Mouse (Mus musculus): ENCODE results near the gene 4930550C14Rik. TPM values are rescaled to one million over a fixed set of nuclear protein-coding genes. Genes with fewer than 3 reads are reported as not detected.

Gene 4930550C14Rik
- total RNA-seq, 1 experiment: 1.2 TPM

DNA sequence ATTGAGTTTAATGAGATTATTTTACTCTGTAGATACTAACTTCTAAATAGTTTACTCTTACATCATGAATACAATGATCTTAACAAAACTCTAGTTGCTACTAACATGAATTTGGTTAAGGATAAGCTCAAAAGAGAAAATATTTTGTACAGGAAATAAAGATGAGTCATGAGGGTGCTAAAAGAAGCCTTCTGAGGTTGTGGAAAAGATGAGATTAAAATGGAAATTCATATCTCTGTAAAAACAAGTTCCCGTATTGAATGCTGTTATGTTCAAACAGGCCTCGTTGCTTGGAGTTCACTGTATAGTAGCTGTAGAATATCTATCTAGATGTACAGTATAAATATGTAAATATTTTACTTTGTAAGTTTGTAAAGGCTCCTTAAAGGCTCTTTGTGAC is 21.5 kb upstream of the 4930550C14Rik start:
- TF ChIP-seq MAFK (IDR thresholded peaks at IDR 0.05; ENCODE audit: insufficient read depth, low read depth, low read length): no peak
- no peak for TF ChIP-seq ZC3H11A (IDR thresholded peaks at IDR 0.05; ENCODE audit: borderline replicate concordance, low read depth, low read length)
- TF ChIP-seq HCFC1 (IDR thresholded peaks at IDR 0.05; ENCODE audit: borderline replicate concordance, insufficient read depth, low read length): no peak
- no peak for TF ChIP-seq ZNF384 (IDR thresholded peaks at IDR 0.05; ENCODE audit: low read depth, low read length)
- TF ChIP-seq CHD2 (IDR thresholded peaks at IDR 0.05; ENCODE audit: low read depth, low read length): no peak
- Histone ChIP-seq H3K27ac (ENCODE audit: insufficient read depth, low read depth, low read length, poor library complexity, severe bottlenecking) (no peak overlapping the region), H3K4me3 (ENCODE audit: insufficient read depth in 1 of 2, low read depth in 1 of 2, low read length in 2 of 2, poor library complexity in 1 of 2, severe bottlenecking in 1 of 2) (no peak overlapping the region), H3K4me1 (ENCODE audit: control insufficient read depth in 2 of 2, insufficient read depth in 2 of 2, low read length in 2 of 2, poor library complexity in 1 of 2) (no peaks in the 10 kb centered on the region; a peak in 1 of 4 replicates), H3K9me3 (ENCODE audit: control insufficient read depth, insufficient read depth, low read depth, low read length) (no peaks in the 10 kb centered on the region), H3K36me3 (ENCODE audit: control insufficient read depth, insufficient read depth, low read length, poor library complexity, severe bottlenecking) (no peaks in the 10 kb centered on the region), H3K9ac (ENCODE audit: insufficient read depth, low read depth, low read length, poor library complexity, severe bottlenecking) (no peak overlapping the region)
- no peak for DNase-seq (ENCODE audit: low read depth, low spot score)
- in situ Hi-C loops (cut with MboI; ENCODE audit: low sequenced_read_pairs in 2 of 2, unreplicated experiment in 2 of 2): loop anchor here in 1 of 2 experiments (25.0 kb wide), 1 partner anchor 118 kb away; no protein-coding TSS in a partner anchor

DNA sequence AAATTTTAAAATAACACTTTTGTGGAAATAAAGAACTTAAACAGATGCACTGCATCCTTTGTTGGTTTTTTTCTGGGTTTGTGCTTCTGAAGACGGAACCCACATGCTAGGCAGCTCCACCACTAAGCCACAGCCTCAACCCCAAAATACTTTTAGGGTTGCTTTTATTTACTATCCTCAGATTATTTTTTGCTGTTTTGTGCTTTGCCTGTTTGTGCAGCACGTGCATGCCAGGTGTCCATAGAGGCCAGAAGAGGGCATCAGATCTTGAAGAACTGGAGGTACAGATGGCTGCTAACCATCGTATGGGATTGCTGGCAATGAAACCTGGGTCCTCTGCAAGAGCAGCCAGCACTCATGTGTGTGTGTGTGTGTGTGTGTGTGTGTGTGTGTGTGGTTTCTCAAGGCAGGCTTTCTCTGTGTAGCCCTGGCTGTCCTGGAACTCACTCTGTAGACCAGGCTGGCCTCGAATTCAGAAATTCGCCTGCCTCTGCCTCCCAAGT is 21.0 kb upstream of the 4930550C14Rik start:
- Histone ChIP-seq H3K9me3 (ENCODE audit: control insufficient read depth, insufficient read depth, low read depth, low read length) (no peaks in the 10 kb centered on the region), H3K9ac (ENCODE audit: insufficient read depth, low read depth, low read length, poor library complexity, severe bottlenecking) (no peak overlapping the region), H3K36me3 (ENCODE audit: control insufficient read depth, insufficient read depth, low read length, poor library complexity, severe bottlenecking) (no peaks in the 10 kb centered on the region), H3K27ac (ENCODE audit: insufficient read depth, low read depth, low read length, poor library complexity, severe bottlenecking) (no peak overlapping the region), H3K4me1 (ENCODE audit: control insufficient read depth in 2 of 2, insufficient read depth in 2 of 2, low read length in 2 of 2, poor library complexity in 1 of 2) (no peaks in the 10 kb centered on the region; a peak in 1 of 4 replicates), H3K4me3 (ENCODE audit: insufficient read depth in 1 of 2, low read depth in 1 of 2, low read length in 2 of 2, poor library complexity in 1 of 2, severe bottlenecking in 1 of 2) (no peak overlapping the region)
- DNase-seq (ENCODE audit: low read depth, low spot score): no peak
- TF ChIP-seq MAFK (IDR thresholded peaks at IDR 0.05; ENCODE audit: insufficient read depth, low read depth, low read length) (no peak), ZC3H11A (IDR thresholded peaks at IDR 0.05; ENCODE audit: borderline replicate concordance, low read depth, low read length) (no peak), ZNF384 (IDR thresholded peaks at IDR 0.05; ENCODE audit: low read depth, low read length) (no peak), HCFC1 (IDR thresholded peaks at IDR 0.05; ENCODE audit: borderline replicate concordance, insufficient read depth, low read length) (no peak), CHD2 (IDR thresholded peaks at IDR 0.05; ENCODE audit: low read depth, low read length) (no peak)
- in situ Hi-C loops (cut with MboI; ENCODE audit: low sequenced_read_pairs in 2 of 2, unreplicated experiment in 2 of 2): loop anchor here in 1 of 2 experiments (25.0 kb wide), 1 partner anchor 119 kb away; no protein-coding TSS in a partner anchor

DNA sequence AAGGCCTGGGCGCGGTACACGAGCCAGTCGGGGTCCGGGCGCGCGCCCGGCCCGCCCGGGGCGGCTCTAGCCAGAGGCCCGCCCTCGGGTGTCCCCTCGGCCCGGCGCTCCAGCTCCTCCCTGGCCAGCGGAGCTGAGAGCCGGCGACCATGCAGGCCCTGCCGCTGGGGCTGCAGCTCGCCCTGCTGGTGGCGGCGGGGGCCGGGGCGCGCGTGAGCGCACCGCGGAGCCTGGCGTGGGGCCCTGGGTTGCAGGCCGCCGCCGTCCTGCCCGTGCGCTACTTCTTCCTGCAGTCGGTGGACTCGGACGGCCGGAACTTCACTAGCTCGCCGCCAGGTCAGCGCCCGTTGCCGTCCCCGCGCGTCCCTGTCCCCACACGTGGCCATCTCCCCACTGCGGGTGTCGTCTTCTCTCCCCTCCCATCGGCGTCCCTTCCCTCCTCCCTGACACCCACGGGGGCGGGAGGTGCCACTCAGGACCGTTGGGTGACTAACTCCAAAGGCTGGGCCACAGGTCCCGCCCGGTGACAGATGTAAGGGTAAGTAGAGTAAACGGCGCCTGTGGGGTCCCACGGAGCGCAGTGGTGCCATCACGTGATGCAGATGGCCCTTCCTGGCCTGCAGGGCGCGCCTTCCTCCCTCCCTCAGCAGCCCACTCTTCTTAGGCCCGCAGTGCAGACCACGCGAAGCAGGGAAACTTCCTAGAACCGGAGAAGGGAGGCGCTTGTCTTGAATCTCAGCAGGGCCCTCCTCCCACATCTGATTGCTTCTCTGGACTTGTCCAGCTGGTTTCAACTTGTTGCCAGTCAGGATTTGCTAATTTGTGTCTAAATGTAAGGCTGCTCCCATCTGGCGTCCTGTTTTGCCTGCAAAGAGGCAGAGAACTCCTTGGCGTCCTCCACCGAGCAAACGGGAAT is 17.9 kb upstream of the 4930550C14Rik start, which contains the start of gene Kdelc2:
Kdelc2 (plus strand) TSS at position 75 of the 916 bp plus-strand sequence.
- Histone ChIP-seq H3K4me3 (ENCODE audit: insufficient read depth in 1 of 2, low read depth in 1 of 2, low read length in 2 of 2, poor library complexity in 1 of 2, severe bottlenecking in 1 of 2) (peak within 1 kb of the TSS; percentile 74 to 88), H3K27ac (ENCODE audit: insufficient read depth, low read depth, low read length, poor library complexity, severe bottlenecking) (peak within 1 kb of the TSS; percentile 68), H3K9me3 (ENCODE audit: control insufficient read depth, insufficient read depth, low read depth, low read length) (no peaks in the 10 kb centered on the region), H3K4me1 (ENCODE audit: control insufficient read depth in 2 of 2, insufficient read depth in 2 of 2, low read length in 2 of 2, poor library complexity in 1 of 2) (no peaks in the 10 kb centered on the region; a peak in 1 of 4 replicates), H3K9ac (ENCODE audit: insufficient read depth, low read depth, low read length, poor library complexity, severe bottlenecking) (peak within 1 kb of the TSS; percentile 87), H3K36me3 (ENCODE audit: control insufficient read depth, insufficient read depth, low read length, poor library complexity, severe bottlenecking) (no peaks in the 10 kb centered on the region)
- TF ChIP-seq HCFC1 (IDR thresholded peaks at IDR 0.05; ENCODE audit: borderline replicate concordance, insufficient read depth, low read length) (no peak; the same call in 1 of the 2 replicates), MAFK (IDR thresholded peaks at IDR 0.05; ENCODE audit: insufficient read depth, low read depth, low read length) (no peak), ZNF384 (IDR thresholded peaks at IDR 0.05; ENCODE audit: low read depth, low read length) (no peak), ZC3H11A (IDR thresholded peaks at IDR 0.05; ENCODE audit: borderline replicate concordance, low read depth, low read length) (no peak), CHD2 (IDR thresholded peaks at IDR 0.05; ENCODE audit: low read depth, low read length) (no peak)
- peak; percentile 73 for DNase-seq (ENCODE audit: low read depth, low spot score)
- in situ Hi-C loops (cut with MboI; ENCODE audit: low sequenced_read_pairs in 2 of 2, unreplicated experiment in 2 of 2): loop anchor here in 1 of 2 experiments (25.0 kb wide), 1 partner anchor 122 kb away; no protein-coding TSS in a partner anchor

DNA sequence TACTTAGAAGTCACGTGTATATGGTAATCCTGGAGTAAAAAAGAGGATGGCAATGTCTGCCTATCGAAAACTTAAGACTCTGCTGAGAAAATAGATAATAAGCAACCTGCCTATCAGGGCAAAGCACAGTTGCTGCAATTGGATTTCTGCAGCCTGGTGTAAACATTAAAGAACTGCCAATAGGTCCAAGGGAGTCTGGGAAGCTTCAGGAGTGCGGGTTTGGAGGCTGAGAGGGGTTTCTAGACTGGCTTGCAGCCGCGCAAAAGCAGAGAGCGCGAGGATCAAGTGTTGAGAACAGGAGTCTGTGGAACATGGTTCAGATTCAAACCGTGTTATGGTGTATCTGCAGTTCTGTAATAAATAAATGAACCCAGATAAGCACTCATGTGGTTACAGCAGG is 17.3 kb upstream of the 4930550C14Rik start:
- TF ChIP-seq HCFC1 (IDR thresholded peaks at IDR 0.05; ENCODE audit: borderline replicate concordance, insufficient read depth, low read length) (no peak), CHD2 (IDR thresholded peaks at IDR 0.05; ENCODE audit: low read depth, low read length) (no peak)
- H3K9ac ChIP-seq (ENCODE audit: insufficient read depth, low read depth, low read length, poor library complexity, severe bottlenecking): peak overlapping the region; percentile 87; the same call in 1 of the 2 replicates
- H3K4me1 ChIP-seq (ENCODE audit: control insufficient read depth in 2 of 2, insufficient read depth in 2 of 2, low read length in 2 of 2, poor library complexity in 1 of 2): no peaks in the 10 kb centered on the region; a peak in 1 of 4 replicates
- H3K4me3 ChIP-seq (ENCODE audit: insufficient read depth in 1 of 2, low read depth in 1 of 2, low read length in 2 of 2, poor library complexity in 1 of 2, severe bottlenecking in 1 of 2): peak overlapping the region; percentile 74 to 88
- H3K27ac ChIP-seq (ENCODE audit: insufficient read depth, low read depth, low read length, poor library complexity, severe bottlenecking): peak overlapping the region; percentile 68; the same call in 1 of the 2 replicates
- in situ Hi-C loops (cut with MboI; ENCODE audit: low sequenced_read_pairs in 2 of 2, unreplicated experiment in 2 of 2): loop anchor here (5.0 to 25.0 kb wide), 2 partner anchors 123 to 128 kb away; no protein-coding TSS in a partner anchor
- no peaks in the 10 kb centered on the region for H3K36me3 ChIP-seq (ENCODE audit: control insufficient read depth, insufficient read depth, low read length, poor library complexity, severe bottlenecking)
- DNase-seq (ENCODE audit: low read depth, low spot score): no peak
- no peaks in the 10 kb centered on the region for H3K9me3 ChIP-seq (ENCODE audit: control insufficient read depth, insufficient read depth, low read depth, low read length)

Measured in ES-E14 (cell line).